Mouse (Mus musculus) urinary bladder, postnatal 4 days (tissue): ENCODE data around the gene Phactr3.

Experiments
- DNase-seq, 2 experiments: peaks; one replicate each; pipeline ENCODE4 v3.0.0; 2021 to 2022; ENCODE audit warnings: low spot score in 2 of 2

Phactr3 gene

GRCm38 (mm10) chr2:178257117-178257825, 138.5 kb downstream of the Phactr3 start:
- no peak for DNase-seq

GRCm38 (mm10) chr2:178257986-178258555, 139.3 kb downstream of the Phactr3 start:
- no peak for DNase-seq

- DNase-seq: no peak
Observed at GRCm38 (mm10) chr2:178263055-178263454, 144.3 kb downstream of the Phactr3 start.

- peak; percentile 46 to 81 for DNase-seq
Observed at GRCm38 (mm10) chr2:178264389-178264788, 145.6 kb downstream of the Phactr3 start.

GRCm38 (mm10) chr2:178265454-178265853, 146.7 kb downstream of the Phactr3 start:
- no peak for DNase-seq

DNA sequence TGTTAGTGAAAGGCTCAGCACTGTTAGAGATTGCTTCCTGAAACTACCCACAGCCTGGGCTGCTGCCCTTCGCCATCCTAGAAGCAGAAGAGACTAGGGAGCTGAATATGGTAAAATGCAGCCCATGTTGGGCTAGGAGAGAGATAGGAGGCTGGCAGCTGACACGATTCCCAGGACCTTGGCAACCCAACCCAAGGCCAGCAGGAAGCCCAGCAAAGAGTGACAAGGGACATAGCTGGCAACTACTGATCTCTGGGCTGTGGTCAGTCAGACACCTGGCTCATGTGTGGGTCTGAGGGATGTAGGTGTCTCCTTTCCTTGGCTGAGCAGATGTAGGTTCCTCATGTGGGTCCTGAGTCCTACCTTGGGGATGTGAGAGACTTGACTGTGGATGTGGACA, 152.0 kb downstream of the Phactr3 start:
- DNase-seq: no peak

- no peak for DNase-seq
Observed at GRCm38 (mm10) chr2:178272350-178272749, 153.6 kb downstream of the Phactr3 start.

GRCm38 (mm10) chr2:178274126-178274525, 155.4 kb downstream of the Phactr3 start:
- DNase-seq: no peak

DNA sequence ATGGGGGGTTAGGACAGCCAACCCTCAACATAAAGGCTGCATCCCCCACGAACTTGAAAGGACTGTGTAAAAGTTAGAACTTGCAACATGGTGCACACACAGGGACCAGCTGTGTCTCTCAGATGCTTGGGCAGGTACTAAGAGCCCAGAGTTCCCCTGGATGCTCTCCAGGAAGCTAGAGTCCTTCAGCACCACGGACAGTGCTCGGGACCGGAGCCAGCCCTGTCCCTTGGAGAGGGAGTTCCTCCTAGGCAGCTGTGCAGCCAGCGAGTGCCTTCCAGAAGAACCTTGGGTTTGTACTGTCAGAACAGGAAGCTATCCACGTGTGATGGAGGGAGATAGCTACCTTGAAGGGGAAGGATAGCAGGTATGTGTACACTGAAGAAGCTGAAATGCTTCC, 158.4 kb downstream of the Phactr3 start:
- peak; percentile 39 to 80 for DNase-seq

GRCm38 (mm10) chr2:178281183-178281582, 162.4 kb downstream of the Phactr3 start:
- DNase-seq: no peak

DNA sequence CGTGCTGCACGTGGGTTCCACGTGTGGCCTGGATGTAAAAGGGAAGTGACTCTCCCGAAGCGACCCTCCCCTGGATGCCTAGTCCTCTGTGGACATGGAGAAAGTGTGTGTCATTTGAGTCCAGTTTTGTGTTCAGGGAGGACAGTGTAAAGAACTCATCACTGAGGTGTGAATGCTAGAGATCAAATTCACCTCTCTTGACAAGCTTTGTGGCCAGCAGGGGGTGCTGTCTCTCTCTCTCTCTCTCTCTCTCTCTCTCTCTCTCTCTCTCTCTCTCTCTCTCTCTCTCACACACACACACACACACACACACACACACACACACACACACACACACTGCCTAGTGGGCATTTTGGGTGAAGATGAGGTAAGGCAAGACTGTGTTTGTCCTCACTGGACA, 168.5 kb downstream of the Phactr3 start:
- DNase-seq: no peak

GRCm38 (mm10) chr2:178288666-178289065, 169.9 kb downstream of the Phactr3 start:
- DNase-seq: no peak

- DNase-seq: no peak
Observed at GRCm38 (mm10) chr2:178303453-178304187, 184.8 kb downstream of the Phactr3 start.

DNA sequence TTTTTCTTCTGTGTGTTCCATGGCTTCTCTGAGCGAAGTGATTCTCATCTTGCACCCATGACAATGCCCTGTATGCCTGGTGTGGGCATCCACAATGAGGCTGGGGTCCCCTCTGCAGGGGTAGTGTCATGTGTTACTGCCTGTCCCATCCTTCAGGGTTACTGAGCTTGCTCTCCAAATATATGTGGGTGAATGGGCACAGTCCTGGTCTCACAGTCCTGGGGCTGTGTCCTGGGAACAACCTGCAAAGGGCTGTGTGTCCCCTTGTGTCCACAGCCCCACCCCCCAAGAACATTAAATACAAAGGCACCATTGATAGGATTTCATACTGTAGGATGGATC, 185.4 kb downstream of the Phactr3 start:
- DNase-seq: no peak

DNA sequence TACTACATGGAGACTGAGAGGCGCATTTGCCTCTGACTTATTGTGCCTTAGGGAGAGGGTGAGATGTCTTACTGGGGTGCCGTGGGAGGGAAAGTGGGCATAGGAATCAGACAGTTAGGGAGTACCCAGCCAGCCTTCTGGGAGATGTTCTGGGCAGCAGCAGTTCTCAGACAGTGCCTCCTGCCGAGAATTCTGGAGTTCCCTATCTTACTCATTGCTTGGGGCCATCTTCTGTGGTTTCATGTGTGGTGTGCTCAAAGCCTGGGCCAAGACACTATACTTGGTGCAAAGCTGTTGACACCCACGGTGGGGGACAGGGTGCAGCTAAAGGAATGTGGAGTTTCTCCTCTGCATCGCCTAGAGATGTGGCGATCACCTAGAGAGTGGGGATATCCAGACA, 185.9 kb downstream of the Phactr3 start:
- no peak for DNase-seq

- no peak for DNase-seq
Observed at GRCm38 (mm10) chr2:178313539-178313938, 194.8 kb downstream of the Phactr3 start.

DNA sequence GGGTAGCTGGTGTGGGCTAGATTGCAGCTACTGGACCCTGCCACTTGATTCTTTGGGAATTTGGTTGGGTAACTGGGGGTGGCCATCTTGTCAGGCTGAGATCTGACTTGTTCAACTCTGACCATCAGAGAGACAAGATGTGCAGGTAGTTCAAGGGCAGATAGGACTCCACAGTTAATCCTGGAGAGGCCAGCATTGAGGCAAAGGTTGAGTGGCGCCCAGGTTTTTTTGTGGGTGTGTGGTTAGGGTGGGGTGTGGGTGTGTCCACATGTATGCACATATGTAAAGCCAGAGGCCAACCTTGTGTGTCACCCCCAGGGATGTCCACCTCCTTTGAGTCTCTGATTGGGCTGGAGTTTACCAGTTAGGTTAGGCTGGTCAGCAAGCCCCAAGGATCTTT, 197.5 kb downstream of the Phactr3 start:
- no peak for DNase-seq

GRCm38 (mm10) chr2:178319766-178320165, 201.0 kb downstream of the Phactr3 start:
- DNase-seq: peak; percentile 12 to 55

- DNase-seq: peak in 1 of 2 experiments; percentile 14
Observed at GRCm38 (mm10) chr2:178321271-178321670, 202.5 kb downstream of the Phactr3 start.

- DNase-seq: peak in 1 of 2 experiments; percentile 14
Observed at GRCm38 (mm10) chr2:178324410-178324809, 205.6 kb downstream of the Phactr3 start.

- peak in 1 of 2 experiments; percentile 51 for DNase-seq
Observed at GRCm38 (mm10) chr2:178324818-178325217, 206.0 kb downstream of the Phactr3 start.

GRCm38 (mm10) chr2:178326067-178326466, 207.3 kb downstream of the Phactr3 start:
- DNase-seq: peak in 1 of 2 experiments; percentile 54
